Mouse (Mus musculus) liver, embryonic 16.5 days (tissue): ENCODE data around the gene Cds1. TPM values are rescaled to one million over a fixed set of nuclear protein-coding genes. Genes with fewer than 3 reads are reported as not detected.
"Not testable (repeated sequence)": the region's sequence is repeated elsewhere in the genome, so short reads cannot be mapped to it uniquely, and the experiment has no call there.

Source experiments
- ATAC-seq: fragments of 200-750 bp; cut with Nextera tagmentation; 2 replicates; pipeline ENCODE4 v1.8.0; 2017; ENCODE audit warnings: low read depth, mild to moderate bottlenecking, moderate number of reproducible peaks, moderate library complexity
- H3K27ac ChIP-seq: fragments of 300-500 bp; sonication (generic); 2 replicates; pipeline ENCODE4 v1.5.1; 2014; ENCODE audit warnings: mild to moderate bottlenecking, low read length
- H3K27me3 ChIP-seq: fragments of 300-500 bp; sonication (generic); 2 replicates; pipeline ENCODE4 v1.6.1; 2014; ENCODE audit warnings: low read depth, low read length, mixed read lengths; ENCODE audit not compliant: control insufficient read depth, insufficient read depth
- H3K36me3 ChIP-seq: fragments of 300-500 bp; sonication (generic); 2 replicates; pipeline ENCODE4 v1.6.1; 2014; ENCODE audit warnings: mild to moderate bottlenecking; ENCODE audit not compliant: control insufficient read depth, insufficient read depth
- H3K4me1 ChIP-seq: fragments of 300-500 bp; sonication (generic); 2 replicates; pipeline ENCODE4 v1.6.1; 2014; ENCODE audit warnings: low read depth, low read length, mixed read lengths; ENCODE audit not compliant: control insufficient read depth
- H3K4me2 ChIP-seq: fragments of 300-500 bp; sonication (generic); 2 replicates; pipeline ENCODE4 v1.6.1; 2014; ENCODE audit warnings: low read depth, low read length, mixed read lengths
- H3K4me3 ChIP-seq: fragments of 300-500 bp; sonication (generic); 2 replicates; pipeline ENCODE4 v1.5.1; 2014; ENCODE audit warnings: low read depth, mild to moderate bottlenecking, low read length
- H3K9ac ChIP-seq: fragments of 300-500 bp; sonication (generic); 2 replicates; pipeline ENCODE4 v1.6.1; 2014; ENCODE audit warnings: low read depth, low read length
- H3K9me3 ChIP-seq: fragments of 300-500 bp; sonication (generic); replicated peaks from 2 replicates; pipeline ENCODE4 v1.6.1; 2016; ENCODE audit warnings: low read length; ENCODE audit not compliant: control insufficient read depth
- WGBS: fragments of 180-500 bp; shearing (Covaris S2); extraction: QIAGEN DNeasy Blood & Tissue Kit; methylation state at CpG from one replicate; pipeline ENCODE4 v1.1.7; 2014; ENCODE audit not compliant: insufficient replicate concordance; 5-methylcytosine and 5-hydroxymethylcytosine counted together
- polyA plus RNA-seq: library from polyadenylated mRNA; unstranded; fragments of >200 nt; fragmentation: Nextera tagmentation; extraction: Ambion mirVana; gene quantifications from 2 replicates; pipeline ENCODE4 v1.2.1, GENCODE M21; 2015

The Cds1 gene
- polyA plus RNA-seq, 1 experiment from 2014 or later, result 0.44 TPM

DNA sequence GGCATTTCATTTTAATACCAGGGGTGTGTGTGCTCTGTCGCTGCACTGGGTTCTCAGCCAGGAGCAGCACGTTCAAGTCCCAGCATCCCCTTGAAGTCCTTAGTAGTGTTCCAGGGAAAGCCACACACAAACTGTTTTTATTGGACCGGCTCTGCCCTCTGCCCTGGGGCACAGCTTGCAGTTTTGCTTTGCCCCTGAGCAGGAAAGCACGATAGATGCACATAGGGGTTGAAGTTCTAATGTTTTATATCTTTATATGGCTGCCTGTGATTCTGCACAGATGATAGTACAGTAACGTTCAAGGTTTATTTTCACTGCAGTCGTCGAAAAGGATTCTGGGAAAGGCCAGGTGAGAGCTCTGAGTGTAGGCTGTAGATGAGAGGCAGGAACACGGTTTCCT is 65.2 kb downstream of the Cds1 start:
- WGBS, result 70% methylated on average over 8 of the region's 8 CpGs
- no peak overlapping the region for H3K4me2 ChIP-seq
- H3K9ac ChIP-seq, result no peak overlapping the region
- no peaks in the 10 kb centered on the region for H3K9me3 ChIP-seq
- H3K27me3 ChIP-seq, result no peaks in the 10 kb centered on the region
- ATAC-seq, result no peak
- no peak overlapping the region for H3K27ac ChIP-seq
- H3K4me3 ChIP-seq, result no peak overlapping the region
- peaks cover 7% of the 10 kb centered on the region for H3K4me1 ChIP-seq
- peaks cover 2% of the 10 kb centered on the region; the same call in 1 of the 2 replicates for H3K36me3 ChIP-seq

DNA sequence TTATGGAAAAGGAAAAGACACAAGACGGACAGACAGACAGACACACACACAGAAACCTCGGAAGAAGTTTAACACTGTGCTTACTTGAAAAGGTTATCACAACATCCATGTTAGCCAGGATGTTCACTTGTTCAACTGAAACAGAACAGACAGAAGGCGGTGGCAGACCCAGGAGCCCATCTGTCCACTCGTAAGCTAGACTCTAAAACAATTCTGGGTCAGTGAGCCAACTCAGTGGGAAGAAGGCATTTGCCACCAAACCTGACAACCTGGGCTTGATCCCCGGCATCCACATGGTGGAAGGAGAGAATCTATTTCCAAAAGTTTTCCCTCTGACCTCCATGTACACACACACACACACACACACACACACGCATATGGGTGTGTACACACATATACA is 67.1 kb downstream of the Cds1 start:
- ATAC-seq, result no peak
- no peaks in the 10 kb centered on the region for H3K27me3 ChIP-seq
- no peaks in the 10 kb centered on the region for H3K9me3 ChIP-seq
- H3K4me3 ChIP-seq, result no peak overlapping the region
- peaks cover 6% of the 10 kb centered on the region; the same call in 1 of the 2 replicates for H3K36me3 ChIP-seq
- no peaks in the 10 kb centered on the region for H3K4me1 ChIP-seq
- no peak overlapping the region for H3K4me2 ChIP-seq
- no peak overlapping the region for H3K27ac ChIP-seq
- H3K9ac ChIP-seq, result no peak overlapping the region
- WGBS, result 80% methylated on average over 6 of the region's 6 CpGs

DNA sequence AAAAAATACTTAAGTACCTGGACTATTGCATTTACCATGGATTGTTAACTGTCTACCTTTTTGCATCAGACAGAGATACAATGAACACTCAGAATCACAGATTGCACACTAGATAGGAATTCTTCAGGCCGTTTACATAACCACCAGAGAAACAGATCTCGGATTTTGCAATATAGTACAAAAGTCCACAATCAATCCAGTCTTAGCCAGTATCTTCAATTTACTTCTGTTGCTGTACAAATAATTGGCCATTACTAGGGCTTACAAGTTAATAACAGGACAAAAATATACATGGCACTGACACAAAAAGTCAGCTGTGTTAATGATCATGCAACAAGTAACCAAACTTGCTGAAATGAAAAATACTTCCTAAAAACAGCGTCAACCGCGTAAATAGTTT is 68.1 kb downstream of the Cds1 start:
- H3K9me3 ChIP-seq, result no peaks in the 10 kb centered on the region
- no peak overlapping the region for H3K4me3 ChIP-seq
- H3K27ac ChIP-seq, result no peak overlapping the region
- H3K36me3 ChIP-seq, result peaks cover 6% of the 10 kb centered on the region; the same call in 1 of the 2 replicates
- no peak for ATAC-seq
- H3K27me3 ChIP-seq, result no peaks in the 10 kb centered on the region
- 76% methylated on average over 5 of the region's 5 CpGs for WGBS
- no peaks in the 10 kb centered on the region for H3K4me1 ChIP-seq
- no peak overlapping the region for H3K4me2 ChIP-seq
- no peak overlapping the region for H3K9ac ChIP-seq

DNA sequence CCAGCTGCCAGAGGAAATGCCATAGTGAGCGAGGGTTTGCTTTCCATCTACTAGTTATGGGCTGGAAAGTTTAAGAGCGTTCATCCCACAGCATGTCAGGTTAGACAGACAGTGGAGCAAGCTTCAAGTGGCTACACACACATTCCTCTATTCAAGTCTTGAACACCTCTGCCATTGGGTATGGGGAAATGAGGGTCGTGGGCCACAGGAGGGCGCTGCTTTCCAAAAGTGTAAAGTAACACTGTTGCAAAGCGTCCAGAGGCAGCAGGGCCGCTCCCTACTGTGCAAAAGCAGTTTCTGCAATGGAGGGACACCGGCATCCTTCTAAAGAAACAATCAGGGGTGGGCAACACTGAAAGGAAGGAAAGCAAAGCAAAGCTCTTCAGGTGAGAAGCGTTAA is 68.9 kb downstream of the Cds1 start:
- H3K9ac ChIP-seq, result no peak overlapping the region
- H3K27me3 ChIP-seq, result no peaks in the 10 kb centered on the region
- ATAC-seq, result no peak
- H3K4me1 ChIP-seq, result no peaks in the 10 kb centered on the region
- peaks cover 6% of the 10 kb centered on the region; the same call in 1 of the 2 replicates for H3K36me3 ChIP-seq
- no peak overlapping the region for H3K27ac ChIP-seq
- no peaks in the 10 kb centered on the region for H3K9me3 ChIP-seq
- no peak overlapping the region for H3K4me3 ChIP-seq
- H3K4me2 ChIP-seq, result no peak overlapping the region
- 65% methylated on average over 8 of the region's 8 CpGs for WGBS

DNA sequence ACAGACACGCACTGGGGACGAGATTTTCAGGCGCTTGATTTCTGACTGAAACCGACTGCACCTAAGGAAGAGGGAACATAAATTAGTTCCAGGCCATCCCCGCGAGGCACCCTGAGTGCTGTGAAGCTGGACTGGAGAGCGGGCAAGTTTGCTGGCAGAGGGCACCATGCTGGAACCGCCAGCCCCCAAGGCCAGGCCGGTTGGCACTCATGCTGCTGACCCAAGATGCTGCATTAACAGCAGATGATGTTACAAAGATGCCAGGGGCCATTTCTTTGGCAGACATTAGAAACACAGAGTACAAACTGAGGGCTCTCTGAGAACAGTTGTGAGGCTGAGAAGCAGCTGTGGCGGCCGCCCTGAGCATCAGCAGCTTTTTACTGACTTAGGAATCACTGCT is 71.3 kb downstream of the Cds1 start:
- no peak overlapping the region for H3K4me3 ChIP-seq
- WGBS, result 82% methylated on average over 11 of the region's 11 CpGs
- H3K36me3 ChIP-seq, result peaks cover 7% of the 10 kb centered on the region
- no peak for ATAC-seq
- no peak overlapping the region for H3K9ac ChIP-seq
- H3K9me3 ChIP-seq, result no peaks in the 10 kb centered on the region
- H3K27me3 ChIP-seq, result no peaks in the 10 kb centered on the region
- H3K4me2 ChIP-seq, result no peak overlapping the region
- no peak overlapping the region for H3K27ac ChIP-seq
- H3K4me1 ChIP-seq, result no peaks in the 10 kb centered on the region

DNA sequence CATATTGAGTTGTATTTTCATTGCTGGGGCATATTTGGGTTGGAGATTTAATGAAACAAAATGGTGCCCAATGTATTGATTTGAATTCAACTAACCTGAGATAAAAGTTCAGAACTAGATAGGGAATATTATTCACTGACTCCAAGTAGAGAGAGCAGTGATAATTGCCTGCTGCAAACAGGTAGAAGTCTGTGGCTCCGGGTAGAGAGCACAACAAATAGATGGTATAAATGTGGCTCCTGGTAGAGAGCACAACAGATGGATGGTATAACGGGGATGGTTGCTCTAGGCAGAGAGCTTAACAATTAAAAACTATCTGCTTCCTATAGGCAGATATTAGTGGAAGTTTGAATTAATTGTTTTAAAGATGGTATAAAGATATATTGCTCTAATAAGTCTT is 72.7 kb downstream of the Cds1 start:
- H3K27me3 ChIP-seq, H3K4me3 ChIP-seq, H3K9ac ChIP-seq, ATAC-seq, H3K9me3 ChIP-seq, H3K27ac ChIP-seq, H3K4me2 ChIP-seq, H3K4me1 ChIP-seq: not testable (repeated sequence)
- H3K36me3 ChIP-seq, result peaks cover 14% of the 10 kb centered on the region
- WGBS, result 74% methylated on average over 2 of the region's 2 CpGs

DNA sequence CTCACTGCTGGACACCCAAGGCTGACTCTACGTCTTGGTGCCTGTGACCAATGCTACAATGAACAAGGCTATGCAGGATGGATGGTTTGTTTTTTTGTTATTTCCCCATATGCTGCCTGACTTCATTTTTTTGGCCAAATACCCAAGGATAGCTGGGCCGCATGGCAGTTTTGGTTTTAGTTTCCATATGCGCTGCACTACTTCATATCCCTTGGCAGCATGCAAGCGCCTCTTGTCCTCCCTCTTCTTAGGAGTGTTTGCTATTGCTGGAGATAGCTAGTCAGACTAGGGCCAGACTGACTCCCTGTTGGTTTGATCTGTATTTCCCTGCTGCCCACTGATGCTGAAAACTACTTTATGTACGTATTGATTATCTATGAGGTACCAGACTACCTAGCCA is 75.5 kb downstream of the Cds1 start:
- Histone ChIP-seq H3K9me3 (no peaks in the 10 kb centered on the region), H3K27ac (no peak overlapping the region), H3K4me2 (no peak overlapping the region), H3K4me1 (no peaks in the 10 kb centered on the region), H3K27me3 (no peaks in the 10 kb centered on the region), H3K36me3 (peaks cover 26% of the 10 kb centered on the region), H3K9ac (no peak overlapping the region), H3K4me3 (no peak overlapping the region)
- ATAC-seq, result no peak
- WGBS, result 79% methylated on average over 5 of the region's 5 CpGs

DNA sequence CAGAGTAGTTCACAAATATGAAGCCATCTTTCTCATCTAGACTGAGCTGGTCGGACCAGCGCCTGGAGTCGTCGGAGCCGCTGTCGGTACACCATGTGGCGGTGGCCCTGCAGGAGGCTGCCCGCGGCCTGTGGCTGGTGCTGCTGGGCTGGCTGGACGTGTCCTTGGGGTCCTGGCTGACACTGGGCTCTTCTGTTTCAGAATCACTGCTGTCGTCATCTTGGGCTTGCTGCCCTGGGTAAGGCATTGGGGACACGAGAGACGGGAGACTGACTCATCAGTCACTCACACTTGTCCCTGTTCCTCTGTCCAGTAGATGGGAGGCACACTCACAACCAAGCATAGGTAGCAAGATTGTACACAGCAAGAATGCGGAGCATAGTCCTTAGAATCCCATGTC is 80.1 kb downstream of the Cds1 start:
- Histone ChIP-seq H3K9me3 (no peaks in the 10 kb centered on the region), H3K4me1 (peaks cover 3% of the 10 kb centered on the region), H3K4me3 (no peak overlapping the region), H3K36me3 (peaks cover 39% of the 10 kb centered on the region), H3K4me2 (no peak overlapping the region), H3K27ac (no peak overlapping the region), H3K9ac (no peak overlapping the region), H3K27me3 (no peaks in the 10 kb centered on the region)
- no peak for ATAC-seq
- 80% methylated on average over 14 of the region's 14 CpGs for WGBS

DNA sequence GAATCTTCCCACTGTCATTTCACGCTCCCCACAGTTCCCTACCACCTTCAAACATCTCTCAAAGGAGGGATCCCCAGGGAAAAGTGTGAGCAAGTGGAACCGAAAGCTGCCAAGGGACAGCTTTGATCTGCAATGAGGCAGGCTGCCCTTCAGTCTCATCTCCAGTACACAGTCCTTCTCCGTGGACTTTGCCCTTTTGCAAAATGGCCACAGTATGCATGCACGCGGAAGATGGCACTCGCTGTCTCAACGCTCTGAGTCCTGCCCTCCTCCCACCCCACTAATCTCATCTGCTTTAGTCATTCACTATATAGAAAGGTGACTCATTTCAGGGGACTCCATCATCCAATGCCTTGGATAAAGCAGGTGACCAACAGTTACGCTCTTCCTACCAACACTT is 81.0 kb downstream of the Cds1 start:
- WGBS, result 82% methylated on average over 8 of the region's 8 CpGs
- ATAC-seq, result no peak
- Histone ChIP-seq H3K4me2 (no peak overlapping the region), H3K27ac (no peak overlapping the region), H3K27me3 (no peaks in the 10 kb centered on the region), H3K36me3 (peaks cover 41% of the 10 kb centered on the region), H3K4me1 (peaks cover 3% of the 10 kb centered on the region), H3K9me3 (no peaks in the 10 kb centered on the region), H3K9ac (no peak overlapping the region), H3K4me3 (no peak overlapping the region)

DNA sequence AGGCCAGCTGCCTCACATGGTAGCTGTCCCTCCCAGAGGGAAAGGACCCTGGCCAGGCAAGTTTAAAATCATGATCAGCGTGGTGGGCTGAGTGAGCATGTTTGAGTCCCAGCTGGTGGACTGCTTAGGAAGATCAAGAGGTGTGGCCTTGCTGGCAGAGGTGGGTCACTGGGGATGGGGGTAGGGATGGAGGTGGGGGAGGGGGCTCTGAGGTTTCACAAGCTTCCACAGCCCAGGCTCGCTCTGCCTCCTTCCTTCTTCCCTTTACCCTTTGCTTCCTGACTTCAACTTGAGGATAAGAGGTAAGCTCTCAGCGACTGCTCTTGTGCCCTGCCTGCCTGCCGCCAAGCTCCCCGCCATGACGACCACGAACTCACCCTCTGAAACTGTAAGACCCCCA is 82.4 kb downstream of the Cds1 start:
- Histone ChIP-seq H3K9ac (no peak overlapping the region), H3K36me3 (peaks cover 43% of the 10 kb centered on the region), H3K4me3 (no peak overlapping the region), H3K9me3 (no peaks in the 10 kb centered on the region), H3K4me1 (peaks cover 3% of the 10 kb centered on the region), H3K27ac (no peak overlapping the region), H3K4me2 (no peak overlapping the region), H3K27me3 (no peaks in the 10 kb centered on the region)
- no peak for ATAC-seq
- WGBS, result 60% methylated on average over 7 of the region's 7 CpGs
